Mouse (Mus musculus) liver, adult 2 months (tissue): Measurements from ENCODE around the gene Wasf2. TPM values are rescaled to one million over a fixed set of nuclear protein-coding genes. Genes with fewer than 3 reads are reported as not detected.

Experiments used
- DNase-seq: peaks from one replicate; pipeline ENCODE4 v3.0.0-alpha.2; 2011; ENCODE audit warnings: low read depth, low spot score; ENCODE audit errors: extremely low read depth
- H3K27ac ChIP-seq: fragments of 200-500 bp; replicated peaks from 2 replicates; pipeline ENCODE4 v1.5.1; 2012; ENCODE audit warnings: low read depth, mild to moderate bottlenecking, control low read depth, inconsistent platforms, low read length; ENCODE audit not compliant: insufficient read depth
- H3K27me3 ChIP-seq: fragments of 200-500 bp; 2 replicates; pipeline ENCODE4 v1.6.1; 2012; ENCODE audit warnings: mild to moderate bottlenecking, moderate library complexity, low read length, inconsistent platforms; ENCODE audit not compliant: control insufficient read depth, insufficient read depth
- H3K36me3 ChIP-seq: fragments of 200-500 bp; 2 replicates; pipeline ENCODE4 v1.6.1; 2012; ENCODE audit warnings: low read length, inconsistent platforms; ENCODE audit not compliant: control insufficient read depth, insufficient read depth
- H3K4me1 ChIP-seq: fragments of 200-500 bp; 2 replicates; pipeline ENCODE4 v1.6.1; 2011; ENCODE audit warnings: low read length; ENCODE audit not compliant: control insufficient read depth, insufficient read depth
- H3K4me3 ChIP-seq: fragments of 200-500 bp; 2 replicates; pipeline ENCODE4 v1.5.1; 2011; ENCODE audit warnings: low read depth, mild to moderate bottlenecking, control low read depth, low read length, moderate library complexity; ENCODE audit not compliant: insufficient read depth
- H3K79me2 ChIP-seq: fragments of 200-500 bp; 2 replicates; pipeline ENCODE4 v1.6.1; 2012; ENCODE audit warnings: inconsistent platforms, mild to moderate bottlenecking, low read length, moderate library complexity; ENCODE audit not compliant: control insufficient read depth, insufficient read depth
- H3K9ac ChIP-seq: fragments of 200-500 bp; 2 replicates; pipeline ENCODE4 v1.6.1; 2012; ENCODE audit warnings: low read depth, mild to moderate bottlenecking, control low read depth, inconsistent platforms, low read length
- CTCF ChIP-seq: fragments of 200-500 bp; IDR thresholded peaks from 2 replicates; pipeline ENCODE4 v1.5.1; 2011; ENCODE audit warnings: low read depth, low read length, control low read depth
- POLR2A ChIP-seq: fragments of 200-500 bp; IDR thresholded peaks from 2 replicates; pipeline ENCODE4 v1.6.1; 2011; ENCODE audit warnings: low read length, control low read depth; ENCODE audit not compliant: insufficient read depth; ENCODE audit errors: extremely low read depth
- WGBS: fragments of 180-500 bp; shearing (Covaris S2); methylation state at CpG from one replicate; pipeline ENCODE4 v1.1.7; 2018; 5-methylcytosine and 5-hydroxymethylcytosine counted together
- polyA plus RNA-seq: library from polyadenylated mRNA; depleted of rRNA; stranded (reverse); fragments of >200 nt; gene quantifications from 2 replicates; pipeline ENCODE4 v1.2.3, GENCODE M21; 2012
- total RNA-seq: library from RNA; depleted of rRNA; stranded (reverse); fragments of >200 nt; gene quantifications from 2 replicates; pipeline ENCODE4 v1.2.3, GENCODE M21; 2014

The Wasf2 gene
- total and polyA plus RNA-seq, 2 experiments = 6.0 to 17.0 TPM

DNA sequence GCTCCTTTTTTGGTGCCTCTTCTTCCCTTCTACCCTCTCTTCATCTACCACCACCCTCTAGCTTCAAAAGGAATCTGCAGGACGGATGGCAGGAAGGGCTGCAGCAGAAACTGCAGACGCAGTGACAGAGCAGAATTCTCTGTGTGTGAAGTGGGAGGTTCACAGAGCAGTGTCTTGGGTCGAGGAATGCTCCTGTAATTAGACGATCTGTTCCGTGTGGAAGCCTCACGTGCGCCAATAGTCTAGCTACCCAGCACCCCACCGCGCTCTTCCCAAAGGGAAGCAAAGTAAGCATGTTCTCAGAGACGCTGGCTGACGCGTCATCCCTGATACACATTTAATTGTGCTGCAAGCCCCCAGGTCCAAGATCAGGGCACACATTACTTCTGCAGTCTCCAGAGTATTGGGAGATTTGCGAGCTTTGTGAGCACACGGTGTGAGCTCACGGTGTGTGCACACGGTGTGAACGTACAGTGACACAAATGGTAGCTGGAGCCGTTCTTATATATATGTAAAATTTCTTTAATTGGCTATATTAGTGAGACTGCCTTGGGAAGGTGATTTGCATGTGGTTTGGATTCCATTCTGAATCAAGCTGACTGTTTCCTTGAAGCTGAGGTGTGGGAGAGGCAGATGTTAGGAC is 46.6 kb downstream of the Wasf2 start:
- Histone ChIP-seq H3K4me3 (no peak overlapping the region), H3K27ac (no peak overlapping the region), H3K79me2 (peaks cover 25% of the 10 kb centered on the region; the same call in 1 of the 2 replicates), H3K27me3 (no peaks in the 10 kb centered on the region), H3K36me3 (peaks cover 7% of the 10 kb centered on the region), H3K4me1 (peaks cover 12% of the 10 kb centered on the region), H3K9ac (no peak overlapping the region)
- TF ChIP-seq CTCF (no peak), POLR2A (no peak)
- no peak for DNase-seq
- WGBS = 88% methylated on average over 18 of the region's 18 CpGs

DNA sequence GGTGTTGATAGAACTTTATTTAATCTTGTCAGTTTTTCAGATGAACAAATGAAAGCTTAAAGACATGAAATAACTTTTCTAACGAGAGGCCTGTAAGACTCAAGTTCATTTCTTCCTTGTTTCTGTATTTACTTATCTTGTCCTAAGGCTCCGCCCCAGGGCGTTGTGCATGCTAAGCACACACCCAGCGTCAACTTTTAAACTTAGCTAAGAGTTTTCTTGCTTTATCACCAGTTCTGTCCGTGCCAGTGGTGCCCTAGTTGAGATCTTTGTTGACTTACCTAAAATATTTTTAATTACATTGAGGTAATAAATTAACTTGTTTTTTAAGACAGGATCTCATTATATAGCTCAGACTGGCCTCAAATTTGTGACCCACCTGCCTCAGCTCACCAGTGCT is 48.0 kb downstream of the Wasf2 start:
- DNase-seq = no peak
- WGBS = 48% methylated on average over 5 of the region's 5 CpGs
- H3K4me1 ChIP-seq = peaks cover 9% of the 10 kb centered on the region

DNA sequence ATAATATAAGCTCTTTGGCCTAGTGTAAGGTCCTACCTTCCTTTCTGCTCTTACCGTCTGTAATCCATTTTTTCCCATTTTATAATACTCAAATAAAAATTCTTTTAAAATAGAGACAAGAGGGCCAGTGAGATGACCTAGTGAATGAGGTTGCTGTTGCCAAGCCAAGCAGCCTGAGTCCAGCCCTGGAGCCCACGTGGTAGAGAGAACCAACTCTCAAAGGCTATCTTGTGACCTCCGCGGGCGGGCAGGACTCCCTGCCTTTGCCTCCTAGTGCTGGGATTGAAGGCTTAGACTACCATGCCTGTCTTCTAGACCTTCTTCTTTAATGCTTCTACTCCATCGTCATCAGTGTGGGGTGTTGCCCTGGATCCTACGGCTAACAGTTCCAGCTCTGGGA is 49.0 kb downstream of the Wasf2 start:
- 86% methylated on average over 7 of the region's 7 CpGs for WGBS
- Histone ChIP-seq H3K27me3 (no peaks in the 10 kb centered on the region), H3K9ac (no peak overlapping the region), H3K79me2 (peaks cover 24% of the 10 kb centered on the region; the same call in 1 of the 2 replicates), H3K36me3 (peaks cover 7% of the 10 kb centered on the region), H3K4me3 (no peak overlapping the region), H3K27ac (no peak overlapping the region), H3K4me1 (peaks cover 12% of the 10 kb centered on the region)
- no peak for DNase-seq
- TF ChIP-seq CTCF (no peak), POLR2A (no peak)

More for the DNA sequence above, 48.0 kb downstream of the Wasf2 start:
- peaks cover 7% of the 10 kb centered on the region for H3K36me3 ChIP-seq
- H3K79me2 ChIP-seq = peaks cover 24% of the 10 kb centered on the region; the same call in 1 of the 2 replicates
- no peak overlapping the region for H3K4me3 ChIP-seq
- no peaks in the 10 kb centered on the region for H3K27me3 ChIP-seq
- H3K9ac ChIP-seq = no peak overlapping the region
- H3K27ac ChIP-seq = no peak overlapping the region; the same call in 1 of the 2 replicates
- TF ChIP-seq POLR2A (no peak), CTCF (no peak)

DNA sequence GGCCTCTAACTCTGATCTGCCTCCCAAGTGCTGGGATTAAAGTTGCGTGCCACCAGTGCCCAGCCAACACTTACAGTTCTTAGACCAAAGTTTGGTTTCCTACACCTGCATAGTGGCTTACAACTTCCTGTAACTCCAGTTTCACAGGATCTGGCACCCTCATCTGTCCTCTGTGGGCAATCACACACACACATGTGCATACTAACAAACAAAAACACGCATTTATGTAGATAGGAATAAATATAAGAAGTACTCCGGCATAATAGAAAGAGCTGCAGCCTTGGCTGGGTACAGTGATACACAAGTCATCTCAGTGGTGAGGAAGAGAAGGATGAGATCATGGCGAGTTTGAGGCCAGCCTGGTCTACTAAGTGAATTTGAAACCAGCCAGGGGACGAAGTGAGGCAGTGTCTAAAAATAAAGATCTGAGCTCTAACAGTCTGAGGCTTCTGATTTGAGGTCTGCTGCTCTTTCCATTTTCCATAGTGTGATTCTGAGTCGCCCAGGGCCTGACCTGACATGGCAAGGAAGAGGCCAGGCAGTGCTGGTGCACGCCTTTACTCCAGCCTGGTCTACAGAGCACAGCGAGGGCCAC is 52.2 kb downstream of the Wasf2 start:
- Histone ChIP-seq H3K27me3 (no peaks in the 10 kb centered on the region), H3K27ac (no peak overlapping the region), H3K36me3 (peaks cover 12% of the 10 kb centered on the region), H3K4me3 (no peak overlapping the region), H3K4me1 (peaks cover 16% of the 10 kb centered on the region), H3K79me2 (peaks cover 16% of the 10 kb centered on the region; the same call in 1 of the 2 replicates), H3K9ac (no peak overlapping the region)
- TF ChIP-seq POLR2A = no peak
- no peak for TF ChIP-seq CTCF
- WGBS = 96% methylated on average over 8 of the region's 8 CpGs
- no peak for DNase-seq

DNA sequence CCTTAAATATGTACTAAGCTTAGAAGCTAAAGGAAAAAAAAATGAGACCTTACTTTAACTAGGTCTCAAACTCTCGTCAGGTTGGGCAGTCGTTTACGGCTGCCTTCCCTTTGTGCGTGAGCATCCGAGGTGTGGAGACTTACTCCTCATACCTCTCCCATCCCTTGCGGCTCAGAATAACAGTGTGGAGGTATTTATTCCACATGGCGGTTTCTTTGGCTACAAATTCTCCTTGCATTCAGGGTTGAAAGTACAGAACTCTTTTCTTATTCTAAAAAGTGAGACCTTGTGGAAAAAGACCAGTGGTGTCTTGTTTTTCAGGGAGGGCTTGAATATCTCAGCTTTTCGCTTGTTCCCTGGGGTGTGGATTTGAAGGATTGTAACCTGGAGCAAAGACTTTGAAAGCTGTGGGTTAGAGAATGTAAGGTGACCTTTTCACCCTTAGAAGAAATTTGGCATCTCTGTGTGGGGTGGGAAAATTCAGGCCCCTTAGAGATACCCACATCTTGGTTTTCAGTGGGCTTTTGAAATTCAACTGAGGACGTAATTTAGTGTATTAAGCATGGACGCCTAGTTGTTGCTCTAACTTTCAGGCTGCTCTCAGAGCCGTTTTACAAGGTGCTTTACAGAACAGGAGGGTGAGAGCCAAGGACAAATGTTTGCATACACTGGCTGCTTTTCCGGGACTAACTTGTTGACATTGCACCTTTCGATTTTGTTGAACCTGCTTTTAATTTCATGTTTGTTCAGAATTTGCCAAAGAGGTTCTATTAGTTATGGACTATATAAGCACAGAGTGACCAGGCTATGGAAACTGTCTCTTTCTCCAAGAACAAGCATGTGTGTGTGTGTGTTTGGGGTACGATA is 54.0 kb downstream of the Wasf2 start:
- Histone ChIP-seq H3K27me3 (no peaks in the 10 kb centered on the region), H3K4me3 (peak overlapping the region; percentile 29; the same call in 1 of the 2 replicates), H3K27ac (peak overlapping the region; percentile 25), H3K36me3 (peaks cover 16% of the 10 kb centered on the region), H3K79me2 (peaks cover 9% of the 10 kb centered on the region; the same call in 1 of the 2 replicates), H3K9ac (no peak overlapping the region), H3K4me1 (peaks cover 13% of the 10 kb centered on the region)
- WGBS = 52% methylated on average over 14 of the region's 14 CpGs
- TF ChIP-seq CTCF (no peak), POLR2A (no peak)
- peak; percentile 81 for DNase-seq
